Mouse (Mus musculus) gastrocnemius, adult 18-20 months (tissue): Measurements from ENCODE around the gene Mrps34. TPM values are rescaled to one million over a fixed set of nuclear protein-coding genes. Genes with fewer than 3 reads are reported as not detected.
"Not testable (repeated sequence)": the region's sequence is repeated elsewhere in the genome, so short reads cannot be mapped to it uniquely, and the experiment has no call there.

ENCODE experiments used
- DNase-seq: peaks from one replicate; pipeline ENCODE4 v3.0.0; 2021; ENCODE audit warnings: low spot score
- total RNA-seq, 2 experiments: library from RNA; stranded (reverse); gene quantifications; 2 replicates each; pipeline ENCODE4 v1.2.3; 2021

The Mrps34 gene
- total RNA-seq, 2 experiments from 2014 or later, result 79.4 to 86.3 TPM

- DNase-seq, result no peak
Measured at GRCm38 (mm10) chr17:24898041-24898854, 3.3 kb downstream of the Mrps34 start.

GRCm38 (mm10) chr17:24899153-24899552, 4.2 kb downstream of the Mrps34 start:
- DNase-seq, result no peak

- DNase-seq, result no peak
Measured at GRCm38 (mm10) chr17:24900014-24900413, 5.1 kb downstream of the Mrps34 start.

GRCm38 (mm10) chr17:24902124-24902523, 7.2 kb downstream of the Mrps34 start:
- DNase-seq, result no peak

- DNase-seq, result no peak
Measured at GRCm38 (mm10) chr17:24902671-24903474, 8.0 kb downstream of the Mrps34 start.

GRCm38 (mm10) chr17:24903767-24904166, 8.9 kb downstream of the Mrps34 start:
- no peak for DNase-seq

GRCm38 (mm10) chr17:24907591-24907990, 12.7 kb downstream of the Mrps34 start:
- no peak for DNase-seq

GRCm38 (mm10) chr17:24913984-24914383, 19.1 kb downstream of the Mrps34 start:
- DNase-seq, result no peak

- no peak for DNase-seq
Measured at GRCm38 (mm10) chr17:24923246-24923645, 28.3 kb downstream of the Mrps34 start.

GRCm38 (mm10) chr17:24929506-24929905, 34.6 kb downstream of the Mrps34 start:
- DNase-seq, result no peak

- DNase-seq, result no peak
Measured at GRCm38 (mm10) chr17:24932431-24932830, 37.5 kb downstream of the Mrps34 start.

- no peak for DNase-seq
Measured at GRCm38 (mm10) chr17:24933163-24933562, 38.2 kb downstream of the Mrps34 start.

GRCm38 (mm10) chr17:24934926-24935325, 40.0 kb downstream of the Mrps34 start:
- no peak for DNase-seq

GRCm38 (mm10) chr17:24935666-24936065, 40.8 kb downstream of the Mrps34 start:
- no peak for DNase-seq

- DNase-seq, result peak; percentile 95
Measured at GRCm38 (mm10) chr17:24936259-24937237, 41.6 kb downstream of the Mrps34 start, which contains the start of gene Mapk8ip3. TSS of gene Mapk8ip3 (minus strand) at chr17:24936977.

- DNase-seq, result no peak
Measured at GRCm38 (mm10) chr17:24937266-24937665, 42.4 kb downstream of the Mrps34 start.

- DNase-seq, result peak; percentile 36
Measured at GRCm38 (mm10) chr17:24942453-24942852, 47.5 kb downstream of the Mrps34 start.

GRCm38 (mm10) chr17:24943036-24943435, 48.1 kb downstream of the Mrps34 start:
- DNase-seq, result no peak

- not testable (repeated sequence) for DNase-seq
Measured at GRCm38 (mm10) chr17:24943589-24943988, 48.7 kb downstream of the Mrps34 start.
